Mouse (Mus musculus) bone marrow, adult 2 months (tissue): ENCODE data around the gene Zwilch. TPM values are rescaled to one million over a fixed set of nuclear protein-coding genes. Genes with fewer than 3 reads are reported as not detected.
A peak's percentile ranks its signal among the peaks of the same experiment; 100 is the strongest.
"Not testable (repeated sequence)": the region's sequence is repeated elsewhere in the genome, so short reads cannot be mapped to it uniquely, and the experiment has no call there.

Experiments used
- H3K27ac ChIP-seq: fragments of 200-500 bp; 2 replicates; pipeline ENCODE4 v1.5.1; 2012; ENCODE audit warnings: low read depth, mild to moderate bottlenecking, control low read depth, inconsistent platforms, low read length; ENCODE audit not compliant: control insufficient read depth, poor library complexity, insufficient read depth
- H3K4me1 ChIP-seq: fragments of 200-500 bp; 2 replicates; pipeline ENCODE4 v1.6.1; 2011; ENCODE audit warnings: low read length; ENCODE audit not compliant: control insufficient read depth, insufficient read depth
- H3K4me3 ChIP-seq: fragments of 200-500 bp; replicated peaks from 2 replicates; pipeline ENCODE3; 2011; ENCODE audit warnings: mild to moderate bottlenecking, low read depth, low read length, control low read depth; ENCODE audit not compliant: control insufficient read depth
- CTCF ChIP-seq: fragments of 200-500 bp; IDR thresholded peaks from 2 replicates; pipeline ENCODE4 v1.5.1; 2011; ENCODE audit warnings: low read length, control low read depth; ENCODE audit not compliant: control insufficient read depth, insufficient read depth
- POLR2A ChIP-seq: fragments of 200-500 bp; IDR thresholded peaks from 2 replicates; pipeline ENCODE4 v1.6.1; 2011; ENCODE audit warnings: low read depth, mild to moderate bottlenecking, control low read depth, low read length, borderline replicate concordance; ENCODE audit not compliant: control insufficient read depth
- WGBS: fragments of 180-500 bp; shearing (Covaris S2); methylation state at CpG from one replicate; pipeline ENCODE4 v1.1.7; 2018; 5-methylcytosine and 5-hydroxymethylcytosine counted together
- polyA plus RNA-seq: library from polyadenylated mRNA; stranded (reverse); fragments of >200 nt; gene quantifications from 2 replicates; pipeline ENCODE4 v1.2.4, GENCODE M21; 2011; ENCODE audit warnings: low replicate concordance; ENCODE audit not compliant: missing spikeins, insufficient read depth, insufficient read length

Zwilch gene
- polyA plus RNA-seq, 1 experiment: 29.9 TPM

- TF ChIP-seq POLR2A: no peak
- no peak for TF ChIP-seq CTCF
- 23% methylated on average over 4 of the region's 4 CpGs for WGBS
- peak overlapping the region; percentile 30 for H3K27ac ChIP-seq
- H3K4me3 ChIP-seq: no peak overlapping the region
- peaks cover 2% of the 10 kb centered on the region; the same call in 1 of the 2 replicates for H3K4me1 ChIP-seq
Observed at GRCm38 (mm10) chr9:64216090-64216489, 43.2 kb upstream of the Zwilch start.

GRCm38 (mm10) chr9:64214452-64214851, 41.5 kb upstream of the Zwilch start:
- Histone ChIP-seq H3K4me3 (no peak overlapping the region), H3K4me1 (peaks cover 2% of the 10 kb centered on the region), H3K27ac (no peak overlapping the region)
- WGBS: 86% methylated on average over 17 of the region's 17 CpGs
- TF ChIP-seq CTCF (no peak), POLR2A (no peak)

GRCm38 (mm10) chr9:64207509-64208084, 34.7 kb upstream of the Zwilch start:
- H3K27ac ChIP-seq: no peak overlapping the region
- H3K4me1 ChIP-seq: peaks cover under 1% of the 10 kb centered on the region
- TF ChIP-seq POLR2A (no peak), CTCF (no peak)
- WGBS: 90% methylated on average over 3 of the region's 3 CpGs
- no peak overlapping the region for H3K4me3 ChIP-seq

- peaks cover 1% of the 10 kb centered on the region; the same call in 1 of the 2 replicates for H3K4me1 ChIP-seq
- TF ChIP-seq CTCF (no peak), POLR2A (no peak)
- H3K27ac ChIP-seq: no peak overlapping the region; the same call in 1 of the 2 replicates
- H3K4me3 ChIP-seq: no peak overlapping the region
Observed at GRCm38 (mm10) chr9:64202866-64203265, 30.0 kb upstream of the Zwilch start.

GRCm38 (mm10) chr9:64202331-64202730, 29.4 kb upstream of the Zwilch start:
- Histone ChIP-seq H3K4me3 (no peak overlapping the region), H3K27ac (peak overlapping the region; percentile 53; the same call in 1 of the 2 replicates), H3K4me1 (peaks cover 1% of the 10 kb centered on the region; the same call in 1 of the 2 replicates)
- TF ChIP-seq POLR2A (no peak), CTCF (no peak)

GRCm38 (mm10) chr9:64199897-64200296, 27.0 kb upstream of the Zwilch start:
- TF ChIP-seq POLR2A (no peak), CTCF (no peak)
- H3K27ac ChIP-seq: no peak overlapping the region
- WGBS: 63% methylated on average over 2 of the region's 2 CpGs
- H3K4me3 ChIP-seq: no peak overlapping the region
- peaks cover 1% of the 10 kb centered on the region; the same call in 1 of the 2 replicates for H3K4me1 ChIP-seq

- 90% methylated on average over 7 of the region's 7 CpGs for WGBS
- not testable (repeated sequence) for H3K4me1 ChIP-seq, H3K4me3 ChIP-seq, H3K27ac ChIP-seq
Observed at GRCm38 (mm10) chr9:64198763-64199418, 26.0 kb upstream of the Zwilch start.

- Histone ChIP-seq H3K27ac (no peak overlapping the region), H3K4me1 (peaks cover 1% of the 10 kb centered on the region; the same call in 1 of the 2 replicates), H3K4me3 (no peak overlapping the region)
- TF ChIP-seq POLR2A: no peak
- TF ChIP-seq CTCF: no peak
- WGBS: 90% methylated on average over 5 of the region's 5 CpGs
Observed at GRCm38 (mm10) chr9:64198068-64198762, 25.3 kb upstream of the Zwilch start.

GRCm38 (mm10) chr9:64197524-64197923, 24.6 kb upstream of the Zwilch start:
- peaks cover under 1% of the 10 kb centered on the region; the same call in 1 of the 2 replicates for H3K4me1 ChIP-seq
- H3K27ac ChIP-seq: no peak overlapping the region
- WGBS: 89% methylated on average over 8 of the region's 8 CpGs
- no peak for TF ChIP-seq POLR2A
- TF ChIP-seq CTCF: no peak
- H3K4me3 ChIP-seq: no peak overlapping the region
